ENCODE assay signal across 20 mouse cellular contexts in genomic region chr11:115786473-115786872, GRCm38 (mm10). TPM values are rescaled to one million over a fixed set of nuclear protein-coding genes. Genes with fewer than 3 reads are reported as not detected.
DNase-seq lines count a peak whose midpoint lies in the region; ATAC-seq lines count a peak whose summit lies in the region.
"Had no signal": no experiment of that assay in that cellular context is flagged by ENCODE, and none has a peak within 500 bp of the region (broad histone marks: within the 10 kb centered on the region; RNA-seq: fewer than 3 reads in every experiment).

No protein-coding gene starts in this region.

- intact Hi-C loops in heart, postnatal 10 days (cut with DNase I), result no loop called here

- no peaks in the 10 kb centered on the region for H3K27me3 ChIP-seq in forebrain, embryonic 10.5 days (ENCODE audit: poor library complexity, severe bottlenecking)
- H3K27me3 ChIP-seq in forebrain, embryonic 15.5 days, result no peaks in the 10 kb centered on the region
- H3K27me3 ChIP-seq in midbrain, embryonic 13.5 days, result no peaks in the 10 kb centered on the region
- no peaks in the 10 kb centered on the region for H3K27me3 ChIP-seq in midbrain, embryonic 11.5 days (ENCODE audit: control insufficient read depth, insufficient read depth, low read length)
- no peaks in the 10 kb centered on the region for H3K27me3 ChIP-seq in neural tube, embryonic 15.5 days (replicated peaks)
- H3K27me3 ChIP-seq: embryonic facial prominence, embryonic 12.5 days; heart, embryonic 12.5 days; limb, embryonic 15.5 days had no signal

- no peak for DNase-seq in forebrain, embryonic 10.5 days (ENCODE audit: extremely low spot score, low spot score)
- DNase-seq in heart, postnatal 4 days, result peak; percentile 27
- DNase-seq in heart, postnatal 10 days, result no peak
- no peak for DNase-seq in midbrain, embryonic 11.5 days (ENCODE audit: low spot score, missing footprints)
- no peak for DNase-seq in spleen, postnatal 36 days (ENCODE audit: low spot score in 2 of 2)
- DNase-seq: cerebellum, adult 11 months; cerebellum, postnatal 36 days; kidney, postnatal 25 days; layer of hippocampus, adult 9-11 months; lung, adult 18-20 months; right cerebral cortex, postnatal 25 days; thymus, postnatal 4 days had no signal

- 74% methylated on average over 6 of the region's 6 CpGs for WGBS in forebrain, embryonic 10.5 days
- WGBS in forebrain, embryonic 15.5 days, result 72% methylated on average over 6 of the region's 6 CpGs
- 70% methylated on average over 6 of the region's 6 CpGs for WGBS in midbrain, embryonic 13.5 days
- WGBS in midbrain, embryonic 11.5 days, result 72% methylated on average over 6 of the region's 6 CpGs
- 60% methylated on average over 6 of the region's 6 CpGs for WGBS in neural tube, embryonic 15.5 days

- H3K36me3 ChIP-seq in forebrain, embryonic 10.5 days (replicated peaks), result peaks cover 61% of the 10 kb centered on the region
- peaks cover 25% of the 10 kb centered on the region for H3K36me3 ChIP-seq in forebrain, embryonic 15.5 days
- H3K36me3 ChIP-seq in midbrain, embryonic 13.5 days, result peaks cover 51% of the 10 kb centered on the region
- peaks cover 14% of the 10 kb centered on the region; the same call in 1 of the 2 replicates for H3K36me3 ChIP-seq in midbrain, embryonic 11.5 days (ENCODE audit: control insufficient read depth, insufficient read depth, low read length)
- peaks cover 22% of the 10 kb centered on the region for H3K36me3 ChIP-seq in neural tube, embryonic 15.5 days

- H3K9ac ChIP-seq in forebrain, embryonic 15.5 days (replicated peaks), result no peak overlapping the region
- H3K9ac ChIP-seq in midbrain, embryonic 13.5 days (replicated peaks), result peak overlapping the region; percentile 32; the same call in 1 of the 2 replicates
- H3K9ac ChIP-seq in midbrain, embryonic 11.5 days (ENCODE audit: low read length), result no peak overlapping the region
- no peak overlapping the region for H3K9ac ChIP-seq in neural tube, embryonic 15.5 days (replicated peaks)
- H3K9ac ChIP-seq: embryonic facial prominence, embryonic 12.5 days; heart, embryonic 12.5 days; limb, embryonic 15.5 days had no signal

- peaks cover 36% of the 10 kb centered on the region for H3K4me1 ChIP-seq in forebrain, embryonic 10.5 days
- H3K4me1 ChIP-seq in forebrain, embryonic 15.5 days, result peaks cover 2% of the 10 kb centered on the region; the same call in 1 of the 2 replicates
- H3K4me1 ChIP-seq in midbrain, embryonic 13.5 days (replicated peaks), result peaks cover 41% of the 10 kb centered on the region
- H3K4me1 ChIP-seq in midbrain, embryonic 11.5 days (ENCODE audit: control insufficient read depth, insufficient read depth, low read length), result peaks cover 16% of the 10 kb centered on the region
- peaks cover 41% of the 10 kb centered on the region for H3K4me1 ChIP-seq in neural tube, embryonic 15.5 days

- no peak overlapping the region for H3K4me3 ChIP-seq in forebrain, embryonic 10.5 days
- H3K4me3 ChIP-seq in forebrain, embryonic 15.5 days, result no peak overlapping the region
- H3K4me3 ChIP-seq in midbrain, embryonic 13.5 days (replicated peaks), result no peak overlapping the region
- H3K4me3 ChIP-seq in midbrain, embryonic 11.5 days (ENCODE audit: low read depth, low read length), result no peak overlapping the region
- H3K4me3 ChIP-seq in neural tube, embryonic 15.5 days (replicated peaks), result no peak overlapping the region
- H3K4me3 ChIP-seq: embryonic facial prominence, embryonic 12.5 days; heart, embryonic 12.5 days; limb, embryonic 15.5 days had no signal

- H3K4me2 ChIP-seq in forebrain, embryonic 15.5 days (replicated peaks), result no peak overlapping the region
- no peak overlapping the region for H3K4me2 ChIP-seq in midbrain, embryonic 13.5 days (replicated peaks)
- no peak overlapping the region for H3K4me2 ChIP-seq in midbrain, embryonic 11.5 days
- H3K4me2 ChIP-seq in neural tube, embryonic 15.5 days, result no peak overlapping the region
- H3K4me2 ChIP-seq: embryonic facial prominence, embryonic 12.5 days; heart, embryonic 12.5 days; limb, embryonic 15.5 days had no signal

- H3K27ac ChIP-seq in forebrain, embryonic 10.5 days, result 0 out of 2 replicates have a peak overlapping the region, but pooled peaks have one; percentile 45
- H3K27ac ChIP-seq in forebrain, embryonic 15.5 days (replicated peaks), result no peak overlapping the region; the same call in 1 of the 2 replicates
- no peak overlapping the region for H3K27ac ChIP-seq in midbrain, embryonic 13.5 days
- H3K27ac ChIP-seq in midbrain, embryonic 11.5 days (ENCODE audit: low read depth, low read length), result no peak overlapping the region
- H3K27ac ChIP-seq in neural tube, embryonic 15.5 days (replicated peaks), result peak overlapping the region; percentile 49
- H3K27ac ChIP-seq: embryonic facial prominence, embryonic 12.5 days; limb, embryonic 15.5 days; macrophage had no signal

- ATAC-seq in forebrain, embryonic 15.5 days (replicated peaks), result no peak
- no peak for ATAC-seq in midbrain, embryonic 13.5 days
- ATAC-seq in midbrain, embryonic 11.5 days (ENCODE audit: low FRiP score), result no peak
- no peak for ATAC-seq in neural tube, embryonic 15.5 days (ENCODE audit: low FRiP score)
- ATAC-seq: inflammation-experienced regulatory T-cells, adult 6 months had no signal

- H3K9me3 ChIP-seq in forebrain, embryonic 10.5 days, result no peaks in the 10 kb centered on the region
- H3K9me3 ChIP-seq in forebrain, embryonic 15.5 days, result no peaks in the 10 kb centered on the region
- no peaks in the 10 kb centered on the region for H3K9me3 ChIP-seq in midbrain, embryonic 13.5 days
- no peaks in the 10 kb centered on the region for H3K9me3 ChIP-seq in midbrain, embryonic 11.5 days (ENCODE audit: control insufficient read depth, low read length)
- H3K9me3 ChIP-seq in neural tube, embryonic 15.5 days (replicated peaks), result no peaks in the 10 kb centered on the region
- H3K9me3 ChIP-seq: embryonic facial prominence, embryonic 12.5 days; heart, embryonic 12.5 days; limb, embryonic 15.5 days had no signal

RNA-seq across cellular contexts. Expression of gene Tmem94, which starts 21.2 kb away (rescaled TPM):
- polyA plus RNA-seq in forebrain, embryonic 10.5 days (2016; fragmentation: Nextera tagmentation; extraction: Ambion mirVana), result 36.8 and 38.1 TPM in 2 replicates
- polyA plus RNA-seq in forebrain, embryonic 15.5 days (2015; fragmentation: Nextera tagmentation; extraction: Ambion mirVana), result 27.6 and 29.8 TPM in 2 replicates
- total RNA-seq in heart, postnatal 4 days (2021), result 100 to 1,000 TPM; 103 to 108 TPM
- total RNA-seq in heart, postnatal 10 days (2021), result 100 to 1,000 TPM; 106 to 116 TPM
- 29.9 and 31.0 TPM in 2 replicates for polyA plus RNA-seq in midbrain, embryonic 13.5 days (2015; fragmentation: Nextera tagmentation; extraction: Ambion mirVana)
- 15.1 and 16.7 TPM in 2 replicates for polyA plus RNA-seq in midbrain, embryonic 11.5 days (2014; fragmentation: Nextera tagmentation; extraction: Ambion mirVana)
- 20.3 and 21.2 TPM in 2 replicates for polyA plus RNA-seq in neural tube, embryonic 15.5 days (2015; fragmentation: Nextera tagmentation; extraction: Ambion mirVana)

RNA-seq across cellular contexts. Expression of gene Caskin2, which starts 27.0 kb away (rescaled TPM):
- polyA plus RNA-seq in forebrain, embryonic 10.5 days (2016; fragmentation: Nextera tagmentation; extraction: Ambion mirVana), result 18.3 and 19.2 TPM in 2 replicates
- polyA plus RNA-seq in forebrain, embryonic 15.5 days (2015; fragmentation: Nextera tagmentation; extraction: Ambion mirVana), result 7.8 and 7.9 TPM in 2 replicates
- total RNA-seq in heart, postnatal 4 days (2021), result 10 to 100 TPM; 51.7 to 58.8 TPM
- total RNA-seq in heart, postnatal 10 days (2021), result 10 to 100 TPM; 59.4 to 60.9 TPM
- polyA plus RNA-seq in midbrain, embryonic 13.5 days (2015; fragmentation: Nextera tagmentation; extraction: Ambion mirVana), result 10.3 and 12.3 TPM in 2 replicates
- 10.4 and 11.7 TPM in 2 replicates for polyA plus RNA-seq in midbrain, embryonic 11.5 days (2014; fragmentation: Nextera tagmentation; extraction: Ambion mirVana)
- polyA plus RNA-seq in neural tube, embryonic 15.5 days (2015; fragmentation: Nextera tagmentation; extraction: Ambion mirVana), result 9.8 and 10.2 TPM in 2 replicates

RNA-seq across cellular contexts. Expression of gene Tsen54, which starts 28.1 kb away (rescaled TPM):
- 34.7 and 41.0 TPM in 2 replicates for polyA plus RNA-seq in forebrain, embryonic 10.5 days (2016; fragmentation: Nextera tagmentation; extraction: Ambion mirVana)
- polyA plus RNA-seq in forebrain, embryonic 15.5 days (2015; fragmentation: Nextera tagmentation; extraction: Ambion mirVana), result 24.2 and 25.9 TPM in 2 replicates
- 10 to 100 TPM; 13.0 to 14.2 TPM for total RNA-seq in heart, postnatal 4 days (2021)
- 10 to 100 TPM; 10.5 to 15.0 TPM for total RNA-seq in heart, postnatal 10 days (2021)
- 24.8 and 25.8 TPM in 2 replicates for polyA plus RNA-seq in midbrain, embryonic 13.5 days (2015; fragmentation: Nextera tagmentation; extraction: Ambion mirVana)
- 20.8 and 21.7 TPM in 2 replicates for polyA plus RNA-seq in midbrain, embryonic 11.5 days (2014; fragmentation: Nextera tagmentation; extraction: Ambion mirVana)
- polyA plus RNA-seq in neural tube, embryonic 15.5 days (2015; fragmentation: Nextera tagmentation; extraction: Ambion mirVana), result 22.0 and 23.7 TPM in 2 replicates

RNA-seq across cellular contexts. Expression of gene Llgl2, which starts 37.4 kb away (rescaled TPM):
- 7.5 and 7.6 TPM in 2 replicates for polyA plus RNA-seq in forebrain, embryonic 10.5 days (2016; fragmentation: Nextera tagmentation; extraction: Ambion mirVana)
- 1.0 and 1.1 TPM in 2 replicates for polyA plus RNA-seq in forebrain, embryonic 15.5 days (2015; fragmentation: Nextera tagmentation; extraction: Ambion mirVana)
- total RNA-seq in heart, postnatal 4 days (2021), result 10 to 100 TPM; 20.0 to 21.2 TPM
- 10 to 100 TPM; 17.9 to 18.2 TPM for total RNA-seq in heart, postnatal 10 days (2021)
- polyA plus RNA-seq in midbrain, embryonic 13.5 days (2015; fragmentation: Nextera tagmentation; extraction: Ambion mirVana), result 0.66 and 0.76 TPM in 2 replicates
- polyA plus RNA-seq in midbrain, embryonic 11.5 days (2014; fragmentation: Nextera tagmentation; extraction: Ambion mirVana), result 2.4 and 2.5 TPM in 2 replicates
- polyA plus RNA-seq in neural tube, embryonic 15.5 days (2015; fragmentation: Nextera tagmentation; extraction: Ambion mirVana), result 0.97 and 8.8 TPM in 2 replicates

Comparison
In these comparisons a context has a peak if more than half of its experiments do, and no peak if none do; other contexts are left out.
1. H3K27ac ChIP-seq: peak in forebrain, embryonic 10.5 days (single experiment) and neural tube, embryonic 15.5 days (single experiment); none in forebrain, embryonic 15.5 days (single experiment), midbrain, embryonic 13.5 days (single experiment) and midbrain, embryonic 11.5 days (single experiment).